Mouse (Mus musculus) A20 (cell line): Measurements from ENCODE around the gene Tbc1d10a.
A peak's percentile ranks its signal among the peaks of the same experiment; 100 is the strongest.
"Not testable (repeated sequence)": the region's sequence is repeated elsewhere in the genome, so short reads cannot be mapped to it uniquely, and the experiment has no call there.

Source experiments
- DNase-seq: peaks from one replicate; pipeline ENCODE4 v3.0.0-alpha.2; 2011; ENCODE audit warnings: low read depth, low spot score

Tbc1d10a gene

DNA sequence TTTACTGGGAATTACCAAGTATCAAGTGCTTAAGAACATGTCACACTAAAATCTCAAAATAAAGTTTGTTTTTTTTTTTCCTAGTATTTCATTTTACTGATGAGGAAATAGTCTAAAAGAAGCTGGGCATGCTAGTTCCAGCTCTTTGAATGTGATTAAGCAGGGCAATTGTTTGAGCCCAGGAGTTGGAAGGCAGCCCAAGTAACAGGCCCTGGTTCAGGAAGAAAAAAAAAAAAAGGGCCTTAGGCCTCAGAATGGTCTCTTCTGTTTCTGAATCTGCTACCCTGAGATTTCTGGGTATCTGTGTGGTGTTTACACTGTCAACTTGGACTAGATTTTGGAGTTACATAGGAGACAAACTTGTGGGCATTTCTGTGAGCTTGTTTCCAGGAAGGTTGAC is 3.1 kb upstream of the Tbc1d10a start:
- no peak for DNase-seq

DNA sequence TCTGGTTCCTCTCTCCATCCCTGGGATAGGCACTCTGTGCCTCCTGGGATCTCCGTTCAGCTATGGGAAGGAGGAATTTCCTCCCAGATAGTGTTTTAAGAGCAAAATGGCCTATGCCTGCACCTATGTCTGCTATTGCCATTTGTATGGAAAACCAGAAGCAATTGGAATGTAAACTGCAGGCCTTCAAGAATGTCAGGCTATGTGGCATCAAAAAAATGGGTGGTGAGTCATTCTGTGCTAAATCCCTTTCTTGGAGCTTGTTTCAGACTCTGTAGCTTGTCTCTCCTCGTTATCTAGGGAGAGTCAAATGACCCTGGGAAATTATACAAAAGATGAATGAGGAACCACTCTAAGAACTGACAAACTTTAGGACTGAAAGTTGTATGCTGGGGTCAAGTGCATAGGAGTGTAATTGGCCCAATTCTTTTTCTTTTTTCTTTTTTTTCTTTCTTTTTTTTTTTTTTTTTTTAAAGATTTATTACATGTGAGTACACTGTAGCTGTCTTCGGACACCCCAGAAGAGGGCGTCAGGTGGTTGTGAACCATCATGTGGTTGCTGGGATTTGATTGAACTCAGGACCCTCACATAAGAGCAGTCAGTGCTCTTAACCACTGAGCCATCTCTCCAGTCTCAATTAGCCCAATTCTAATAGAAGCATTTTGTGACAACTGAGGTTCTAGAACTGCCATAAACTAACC is 2.2 kb upstream of the Tbc1d10a start:
- DNase-seq, result peak; percentile 54

DNA sequence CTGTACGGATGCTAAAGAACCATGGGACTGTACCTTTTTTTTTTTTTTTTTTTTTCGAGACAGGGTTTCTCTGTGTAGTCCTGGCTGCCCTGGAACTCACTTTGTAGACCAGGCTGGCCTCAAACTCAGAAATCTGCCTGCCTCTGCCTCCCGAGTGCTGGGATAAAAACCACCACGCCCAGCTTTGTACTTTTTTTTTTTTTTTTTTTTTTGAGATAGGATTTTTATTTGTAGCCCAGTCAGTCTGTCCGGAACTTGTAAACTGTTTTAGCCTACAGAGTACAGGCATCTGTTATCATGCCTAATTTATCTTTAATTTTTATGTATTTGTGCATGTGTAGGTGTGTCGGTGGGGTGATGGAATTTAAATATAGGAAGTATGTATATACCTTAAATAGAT is 1.1 kb upstream of the Tbc1d10a start:
- not testable (repeated sequence) for DNase-seq

- DNase-seq, result no peak
Measured at GRCm38 (mm10) chr11:4187318-4187700, 720 bp downstream of the Tbc1d10a start.

GRCm38 (mm10) chr11:4189182-4189581 is 2.6 kb downstream of the Tbc1d10a start:
- DNase-seq, result no peak

DNA sequence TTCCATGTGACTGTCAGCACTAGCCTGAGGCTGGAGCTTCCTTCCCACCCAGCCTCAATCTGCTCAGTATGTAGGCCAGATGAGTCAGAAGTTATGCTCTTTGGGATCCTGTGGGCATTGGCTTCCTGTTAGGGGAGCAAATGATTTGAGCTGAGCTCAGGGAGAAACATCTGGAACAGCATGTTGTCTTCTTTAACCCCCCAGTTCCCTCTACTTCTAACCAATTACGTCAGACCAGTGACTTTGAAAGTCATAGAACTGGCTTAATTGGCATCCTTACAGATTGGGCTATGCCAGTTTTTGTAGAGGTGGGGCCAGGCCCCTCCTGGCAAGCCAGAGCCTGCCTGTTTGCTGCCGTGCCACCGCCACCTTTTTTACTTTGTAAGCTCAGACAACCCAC is 4.1 kb downstream of the Tbc1d10a start:
- no peak for DNase-seq

DNA sequence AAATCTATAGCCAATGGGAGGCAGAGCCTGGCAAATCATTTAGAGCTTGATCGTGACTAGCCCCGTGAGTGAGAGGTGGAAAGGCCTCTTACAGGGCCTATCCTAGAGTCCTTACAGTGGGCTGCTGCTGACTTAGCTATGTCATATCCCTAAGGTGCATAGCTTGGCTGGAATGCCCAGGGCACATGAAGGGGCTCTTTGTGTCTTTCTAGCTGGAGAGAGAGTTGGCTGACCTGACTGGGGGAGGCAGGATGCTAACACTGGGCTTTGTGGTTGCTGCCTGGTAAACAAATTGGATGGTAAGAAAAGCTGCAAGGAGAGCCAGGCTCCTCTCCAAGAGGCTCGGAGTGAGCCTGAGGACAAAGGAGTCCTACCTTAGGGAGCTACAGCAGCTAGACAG is 6.2 kb downstream of the Tbc1d10a start:
- DNase-seq, result no peak

GRCm38 (mm10) chr11:4193420-4193819 is 6.8 kb downstream of the Tbc1d10a start:
- DNase-seq, result no peak

- DNase-seq, result peak; percentile 91
Measured at GRCm38 (mm10) chr11:4195597-4196031, 9.0 kb downstream of the Tbc1d10a start.

GRCm38 (mm10) chr11:4196636-4197035 is 10.0 kb downstream of the Tbc1d10a start:
- no peak for DNase-seq

- DNase-seq, result no peak
Measured at GRCm38 (mm10) chr11:4197691-4198090, 11.1 kb downstream of the Tbc1d10a start.

GRCm38 (mm10) chr11:4201981-4202700 is 15.6 kb downstream of the Tbc1d10a start:
- no peak for DNase-seq

GRCm38 (mm10) chr11:4202995-4203704 is 16.6 kb downstream of the Tbc1d10a start:
- no peak for DNase-seq

DNA sequence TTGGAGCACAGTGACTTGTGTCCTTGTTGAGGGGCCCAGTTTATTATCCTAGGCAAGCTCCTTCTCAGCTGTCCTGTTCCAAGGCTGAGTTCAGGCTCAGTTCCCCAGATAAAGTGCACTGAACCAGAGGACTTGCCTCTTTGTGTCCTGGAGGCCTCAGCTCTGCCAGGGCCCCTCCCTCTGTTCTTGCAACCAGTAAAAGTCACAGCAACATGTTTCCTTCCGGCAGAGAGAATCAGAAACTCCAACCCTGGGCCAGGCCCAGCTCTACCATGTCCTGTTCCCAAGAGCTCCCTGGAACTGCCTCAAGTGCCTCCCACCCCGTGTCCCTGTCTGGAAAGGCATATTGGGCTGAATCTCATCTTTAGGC is 17.1 kb downstream of the Tbc1d10a start:
- DNase-seq, result no peak

GRCm38 (mm10) chr11:4205097-4205655 is 18.6 kb downstream of the Tbc1d10a start:
- no peak for DNase-seq

DNA sequence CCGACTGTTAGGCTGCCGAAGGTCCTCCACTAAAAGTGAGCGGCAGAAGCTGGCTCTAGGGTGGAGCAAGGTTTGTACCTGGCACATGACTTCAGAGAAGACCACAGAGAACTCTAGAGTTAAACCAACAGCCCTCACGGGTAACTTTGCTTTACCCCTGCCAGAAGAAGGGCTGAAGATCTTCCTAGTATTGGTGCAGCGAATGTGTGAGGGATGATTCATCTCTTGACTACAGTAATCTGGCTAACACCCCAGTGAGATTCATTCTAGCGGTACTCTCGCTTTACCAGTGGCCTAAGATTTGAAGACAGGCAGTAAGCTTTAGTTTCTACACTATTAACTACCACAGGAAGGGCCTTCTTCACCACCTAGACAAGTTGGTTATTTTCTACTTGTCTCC is 19.4 kb downstream of the Tbc1d10a start:
- no peak for DNase-seq

DNA sequence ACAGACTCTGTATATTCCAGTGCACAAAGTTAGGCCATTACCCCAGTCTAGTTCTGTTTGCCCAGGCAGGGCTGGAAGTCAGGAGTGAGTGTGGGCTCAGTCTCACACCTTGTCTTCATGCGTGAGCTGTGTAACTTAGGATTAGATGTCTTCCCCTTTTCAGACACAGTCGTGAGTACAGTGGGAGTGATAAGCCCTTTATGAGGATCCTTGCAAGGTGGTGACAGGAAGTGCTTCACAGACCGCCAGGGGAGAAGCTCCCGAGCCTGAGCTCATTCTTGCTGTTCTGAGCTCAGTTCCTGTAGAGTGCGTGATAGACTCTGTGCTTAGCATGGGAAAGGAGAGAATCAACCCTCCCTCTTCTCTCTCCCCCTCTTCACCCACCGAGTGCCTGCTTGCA is 20.0 kb downstream of the Tbc1d10a start:
- DNase-seq, result no peak

DNA sequence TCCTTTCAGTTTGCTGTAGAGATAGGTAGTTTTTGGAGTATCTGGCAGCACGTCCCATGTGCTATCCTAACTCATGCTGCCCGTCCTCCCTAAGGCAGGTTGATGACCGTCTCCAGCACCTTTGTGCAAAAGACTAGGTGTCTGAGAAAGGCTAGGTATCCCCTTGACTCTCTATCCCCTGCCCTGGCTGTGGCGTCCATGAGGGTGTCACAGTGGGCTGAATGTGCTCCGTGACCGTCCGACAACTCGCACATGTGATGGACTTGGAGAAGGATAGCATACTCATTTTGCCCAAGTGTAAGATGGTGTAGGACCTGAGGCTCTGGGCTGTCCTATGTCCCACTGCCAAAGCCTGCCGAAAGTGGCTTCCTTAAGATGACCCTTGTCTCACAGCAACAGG is 21.1 kb downstream of the Tbc1d10a start:
- no peak for DNase-seq

- peak; percentile 40 for DNase-seq
Measured at GRCm38 (mm10) chr11:4209556-4209955, 23.0 kb downstream of the Tbc1d10a start.

- no peak for DNase-seq
Measured at GRCm38 (mm10) chr11:4210786-4211185, 24.2 kb downstream of the Tbc1d10a start.

DNA sequence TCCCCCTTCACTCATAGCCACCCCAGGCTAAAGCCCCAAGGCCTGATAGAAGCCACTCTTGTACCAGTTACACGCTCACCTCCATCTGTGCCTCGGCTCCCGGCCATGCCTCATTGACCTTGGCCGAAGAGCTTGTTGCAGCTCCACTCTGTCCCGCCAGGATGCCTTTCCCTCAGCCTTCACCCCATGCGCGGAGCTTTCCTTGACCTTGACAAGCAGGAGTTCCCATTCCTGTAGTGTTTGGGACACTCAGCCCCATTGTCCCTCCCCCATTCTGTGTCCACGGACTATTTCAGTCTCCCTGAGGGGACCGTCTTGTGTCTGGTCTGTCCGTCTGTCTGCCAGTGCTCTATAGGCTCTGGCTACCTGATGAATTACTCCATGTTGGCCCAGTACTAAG is 26.5 kb downstream of the Tbc1d10a start:
- no peak for DNase-seq

DNA sequence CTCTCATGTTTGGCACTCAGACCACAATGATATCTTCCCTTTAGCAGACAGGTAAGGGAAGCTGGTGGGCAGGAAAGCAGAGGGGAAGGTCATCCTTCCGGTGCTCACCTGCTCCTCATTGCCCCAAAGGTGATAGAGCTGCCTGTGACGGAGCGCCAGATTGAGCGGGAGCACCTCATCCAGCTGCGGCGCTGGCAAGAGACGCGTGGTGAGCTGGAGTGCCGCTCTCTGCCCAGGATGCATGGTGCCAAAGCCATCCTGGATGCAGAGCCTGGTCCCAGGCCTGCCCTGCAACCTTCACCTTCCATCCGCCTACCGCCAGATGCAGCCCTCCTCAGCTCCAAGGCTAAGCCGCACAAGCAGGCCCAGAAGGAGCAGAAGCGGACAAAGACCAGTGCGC is 28.0 kb downstream of the Tbc1d10a start:
- DNase-seq, result no peak
